Mouse (Mus musculus) kidney, adult 2 months (tissue): ENCODE results near the gene Sec1.
A peak's percentile ranks its signal among the peaks of the same experiment; 100 is the strongest.

Source experiments
- CTCF ChIP-seq: fragments of 200-500 bp; conservative IDR thresholded peaks from 2 replicates; pipeline ENCODE4 v1.5.1; 2011; ENCODE audit warnings: low read depth, mild to moderate bottlenecking, control low read depth, low read length, moderate library complexity, mixed read lengths; ENCODE audit not compliant: insufficient read depth, insufficient read length
- POLR2A ChIP-seq: fragments of 200-500 bp; IDR thresholded peaks from one replicate; pipeline ENCODE4 v1.6.1; 2011; ENCODE audit warnings: low read depth, low read length, control low read depth

DNA sequence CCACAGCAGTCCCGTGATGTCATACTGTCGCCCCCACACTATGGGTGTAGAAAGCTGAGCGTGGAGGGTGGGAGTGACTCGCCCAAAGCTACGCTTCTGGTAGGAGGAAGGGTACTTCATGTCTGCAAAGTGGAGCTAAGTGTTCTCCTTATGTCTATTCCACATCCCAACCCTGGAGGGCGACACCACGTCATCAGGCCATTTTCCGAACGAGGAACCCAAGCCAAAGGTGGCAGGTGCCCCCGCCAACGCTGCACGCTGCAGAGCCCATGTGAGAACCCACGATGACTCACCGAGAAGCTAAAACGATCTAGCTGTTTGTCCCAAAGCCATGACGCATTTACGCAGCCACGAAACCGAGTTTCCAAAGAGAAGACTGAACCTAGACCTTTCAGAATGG, 48.1 kb upstream of the Sec1 start:
- peak; percentile 44 for TF ChIP-seq CTCF
- TF ChIP-seq POLR2A, result no peak
